Mouse (Mus musculus) limb, embryonic 12.5 days (tissue): ENCODE data around the gene Gm20830. TPM values are rescaled to one million over a fixed set of nuclear protein-coding genes. Genes with fewer than 3 reads are reported as not detected.
"Not testable (repeated sequence)": the region's sequence is repeated elsewhere in the genome, so short reads cannot be mapped to it uniquely, and the experiment has no call there.

Experiments used
- ATAC-seq: fragments of 200-750 bp; cut with Nextera tagmentation; 2 replicates; pipeline ENCODE4 v1.8.0; 2017; ENCODE audit warnings: low read depth, moderate TSS enrichment; ENCODE audit not compliant: insufficient number of reproducible peaks, insufficient read depth, low FRiP score, low TSS enrichment
- H3K27ac ChIP-seq: fragments of 300-500 bp; sonication (generic); 2 replicates; pipeline ENCODE4 v1.5.1; 2016; ENCODE audit warnings: mild to moderate bottlenecking, moderate library complexity
- H3K27me3 ChIP-seq: fragments of 300-500 bp; sonication (generic); 2 replicates; pipeline ENCODE4 v1.6.1; 2016; ENCODE audit warnings: mild to moderate bottlenecking, moderate library complexity
- H3K36me3 ChIP-seq: fragments of 300-500 bp; sonication (generic); 2 replicates; pipeline ENCODE4 v1.6.1; 2016; ENCODE audit warnings: mild to moderate bottlenecking, moderate library complexity
- H3K4me1 ChIP-seq: fragments of 300-500 bp; sonication (generic); replicated peaks from 2 replicates; pipeline ENCODE4 v1.6.1; 2016
- H3K4me2 ChIP-seq: fragments of 300-500 bp; sonication (generic); 2 replicates; pipeline ENCODE4 v1.6.1; 2016; ENCODE audit warnings: mild to moderate bottlenecking, moderate library complexity
- H3K4me3 ChIP-seq: fragments of 300-500 bp; sonication (generic); replicated peaks from 2 replicates; pipeline ENCODE4 v1.5.1; 2016; ENCODE audit warnings: mild to moderate bottlenecking
- H3K9ac ChIP-seq: fragments of 300-500 bp; sonication (generic); replicated peaks from 2 replicates; pipeline ENCODE4 v1.6.1; 2016; ENCODE audit warnings: mild to moderate bottlenecking, moderate library complexity
- H3K9me3 ChIP-seq: fragments of 300-500 bp; sonication (generic); 2 replicates; pipeline ENCODE4 v1.6.1; 2016; ENCODE audit warnings: mild to moderate bottlenecking, moderate library complexity
- WGBS: fragments of 180-500 bp; shearing (Covaris S2); methylation state at CpG from one replicate; pipeline ENCODE4 v1.1.7; 2016; 5-methylcytosine and 5-hydroxymethylcytosine counted together
- polyA plus RNA-seq: library from polyadenylated mRNA; unstranded; fragments of >200 nt; fragmentation: Nextera tagmentation; extraction: Ambion mirVana; gene quantifications from 2 replicates; pipeline ENCODE4 v1.2.1, GENCODE M21; 2016

Gene Gm20830
- not detected in 2 replicates for polyA plus RNA-seq

- H3K27me3 ChIP-seq, H3K4me3 ChIP-seq, ATAC-seq, H3K4me1 ChIP-seq, H3K9me3 ChIP-seq, H3K4me2 ChIP-seq, H3K9ac ChIP-seq, H3K36me3 ChIP-seq, H3K27ac ChIP-seq: not testable (repeated sequence)
- 47% methylated on average over 3 of the region's 3 CpGs for WGBS
Observed at GRCm38 (mm10) chrY:6918182-6918581, at the start of gene Gm20830. Gene Gm20830, minus strand, starts transcription at chrY:6918282.

Other genes with a start within 250 kb of the Gm20830 start
- gene Gm21719, start 235.4 kb downstream of the Gm20830 start, polyA plus RNA-seq: not detected in 2 replicates